Mouse (Mus musculus): ENCODE measurements around the gene Col5a3. TPM values are rescaled to one million over a fixed set of nuclear protein-coding genes. Genes with fewer than 3 reads are reported as not detected.

Col5a3 gene
- polyA plus RNA-seq, 1 experiment from 2014 or later = 0.59 TPM

DNA sequence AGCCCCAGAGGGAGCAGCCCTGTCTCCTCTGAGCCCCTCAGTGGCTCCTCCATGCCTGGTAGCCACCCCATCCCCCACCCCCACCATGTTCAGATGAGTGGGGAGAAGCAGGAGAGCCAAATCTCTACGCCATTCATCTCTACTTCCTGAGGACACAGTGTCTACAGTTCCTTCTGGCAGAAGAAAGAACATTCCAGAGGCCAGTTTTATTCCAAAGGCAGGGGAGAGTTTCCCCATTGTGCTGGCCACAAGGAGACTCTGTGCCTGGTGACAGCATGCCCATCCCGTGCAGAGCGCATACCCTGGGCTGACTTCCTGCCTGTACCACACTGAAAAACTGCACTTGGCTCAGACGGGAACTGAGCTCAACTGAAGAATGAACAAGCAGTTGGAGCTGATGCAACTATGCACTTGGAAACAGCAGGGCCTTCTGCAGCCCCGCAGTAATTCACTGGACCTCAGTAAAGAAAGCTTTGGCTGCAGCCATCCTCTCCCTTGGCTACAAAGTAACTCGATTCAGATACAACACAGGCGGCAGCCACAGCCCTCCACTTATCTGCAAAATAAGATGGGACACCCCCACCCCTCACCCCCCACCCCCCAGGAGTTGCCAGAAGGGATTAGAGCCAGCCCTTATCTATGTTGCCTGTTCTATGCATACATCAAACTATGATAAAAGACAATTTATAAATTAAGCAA is 20.6 kb downstream of the Col5a3 start:
- Histone ChIP-seq H3K9me3 (no peaks in the 10 kb centered on the region), H3K4me1 (replicated peaks) (peaks cover 12% of the 10 kb centered on the region; the same call in 1 of the 2 replicates), H3K4me2 (no peak overlapping the region), H3K27me3 (no peaks in the 10 kb centered on the region), H3K27ac (replicated peaks) (peak overlapping the region; percentile 76), H3K9ac (no peak overlapping the region), H3K36me3 (no peaks in the 10 kb centered on the region), H3K4me3 (no peak overlapping the region)
- peak; percentile 92 for ATAC-seq (ENCODE audit: low read depth)
- WGBS = 37% methylated on average over 7 of the region's 7 CpGs

DNA sequence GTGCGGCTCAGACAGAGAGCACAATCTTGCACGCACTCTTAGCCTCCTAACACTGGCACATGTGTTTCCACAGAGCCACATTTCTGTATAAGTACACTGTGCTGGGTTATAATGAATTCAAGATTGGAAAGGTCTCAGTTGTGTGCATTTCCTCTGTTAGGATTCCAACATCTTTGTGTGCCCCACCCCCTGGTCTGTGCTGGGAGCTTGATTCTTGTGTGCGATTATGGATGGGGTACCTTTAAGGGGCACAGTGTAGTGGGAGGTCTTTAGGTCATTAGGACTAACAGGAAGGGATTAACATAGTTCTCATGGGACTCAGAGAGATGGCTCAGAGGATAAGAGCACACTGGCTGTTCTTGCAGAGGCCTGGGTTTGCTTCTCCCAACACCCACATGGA is 24.5 kb downstream of the Col5a3 start:
- Histone ChIP-seq H3K9me3 (no peaks in the 10 kb centered on the region), H3K4me2 (no peak overlapping the region), H3K4me1 (replicated peaks) (peaks cover 12% of the 10 kb centered on the region; the same call in 1 of the 2 replicates), H3K9ac (no peak overlapping the region), H3K4me3 (no peak overlapping the region), H3K27ac (replicated peaks) (no peak overlapping the region), H3K36me3 (no peaks in the 10 kb centered on the region), H3K27me3 (no peaks in the 10 kb centered on the region)
- WGBS = 81% methylated on average over 3 of the region's 3 CpGs
- no peak for ATAC-seq (ENCODE audit: low read depth)

- WGBS = 86% methylated on average over 3 of the region's 4 CpGs
These were observed 25.2 kb downstream of the Col5a3 start for GRCm38 (mm10) chr9:20789651-20790050.

DNA sequence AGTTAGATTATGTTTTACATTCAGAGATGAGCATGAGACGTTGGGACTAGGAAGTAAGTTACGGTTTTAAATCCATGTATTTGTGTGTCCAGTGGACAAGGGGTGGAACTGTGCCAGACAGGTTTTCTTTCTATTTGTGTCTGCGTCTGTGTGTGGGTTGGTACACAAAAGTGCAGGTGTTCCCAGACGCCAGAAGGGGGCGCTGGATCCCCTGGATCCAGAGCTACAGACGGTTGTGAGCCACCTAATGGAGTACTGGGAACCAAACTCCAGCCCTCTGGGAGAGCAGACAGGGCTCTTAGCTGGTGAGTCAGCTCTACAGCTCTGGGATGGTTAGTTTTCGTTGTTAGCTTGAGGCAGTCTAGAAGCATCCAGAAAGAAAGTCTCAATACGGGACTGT is 26.9 kb downstream of the Col5a3 start:
- H3K4me3 ChIP-seq = no peak overlapping the region
- WGBS = 80% methylated on average over 8 of the region's 8 CpGs
- H3K4me1 ChIP-seq (replicated peaks) = no peaks in the 10 kb centered on the region
- no peak overlapping the region for H3K27ac ChIP-seq (replicated peaks)
- no peak overlapping the region for H3K4me2 ChIP-seq
- H3K9ac ChIP-seq = no peak overlapping the region
- no peaks in the 10 kb centered on the region for H3K27me3 ChIP-seq
- no peaks in the 10 kb centered on the region for H3K9me3 ChIP-seq
- no peaks in the 10 kb centered on the region for H3K36me3 ChIP-seq
- ATAC-seq (ENCODE audit: low read depth) = no peak

More at GRCm38 (mm10) chr9:20789651-20790050, 25.2 kb downstream of the Col5a3 start:
- H3K9me3 ChIP-seq = no peaks in the 10 kb centered on the region
- no peak overlapping the region for H3K27ac ChIP-seq (replicated peaks)
- H3K4me2 ChIP-seq = no peak overlapping the region
- no peaks in the 10 kb centered on the region for H3K36me3 ChIP-seq
- H3K4me1 ChIP-seq (replicated peaks) = peaks cover 12% of the 10 kb centered on the region; the same call in 1 of the 2 replicates
- H3K27me3 ChIP-seq = no peaks in the 10 kb centered on the region
- H3K9ac ChIP-seq = no peak overlapping the region
- H3K4me3 ChIP-seq = no peak overlapping the region
- no peak for ATAC-seq (ENCODE audit: low read depth)

DNA sequence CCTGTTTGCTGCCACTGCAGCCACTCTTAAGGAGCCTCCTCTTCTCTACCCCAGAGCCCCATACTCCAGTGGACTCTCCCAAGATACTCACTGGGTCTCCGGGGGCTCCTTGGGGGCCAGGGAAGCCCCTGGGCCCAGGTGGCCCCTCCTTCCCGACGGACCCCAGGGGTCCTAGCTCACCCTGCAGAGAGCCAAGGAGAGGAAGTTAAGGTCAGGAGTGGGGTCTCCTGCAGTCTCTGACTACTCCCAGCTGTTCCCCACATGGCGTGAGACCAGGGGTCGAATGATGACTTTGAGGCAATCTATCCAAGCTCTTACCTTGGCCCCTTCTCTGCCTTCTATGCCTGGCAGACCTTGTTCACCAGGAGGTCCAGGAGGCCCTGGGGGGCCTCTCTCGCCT is 29.8 kb downstream of the Col5a3 start:
- ATAC-seq (ENCODE audit: low read depth) = no peak
- Histone ChIP-seq H3K27me3 (no peaks in the 10 kb centered on the region), H3K4me2 (no peak overlapping the region), H3K4me1 (replicated peaks) (no peaks in the 10 kb centered on the region), H3K36me3 (no peaks in the 10 kb centered on the region), H3K27ac (replicated peaks) (no peak overlapping the region), H3K9me3 (no peaks in the 10 kb centered on the region), H3K4me3 (no peak overlapping the region), H3K9ac (no peak overlapping the region)
- WGBS = 83% methylated on average over 6 of the region's 6 CpGs

DNA sequence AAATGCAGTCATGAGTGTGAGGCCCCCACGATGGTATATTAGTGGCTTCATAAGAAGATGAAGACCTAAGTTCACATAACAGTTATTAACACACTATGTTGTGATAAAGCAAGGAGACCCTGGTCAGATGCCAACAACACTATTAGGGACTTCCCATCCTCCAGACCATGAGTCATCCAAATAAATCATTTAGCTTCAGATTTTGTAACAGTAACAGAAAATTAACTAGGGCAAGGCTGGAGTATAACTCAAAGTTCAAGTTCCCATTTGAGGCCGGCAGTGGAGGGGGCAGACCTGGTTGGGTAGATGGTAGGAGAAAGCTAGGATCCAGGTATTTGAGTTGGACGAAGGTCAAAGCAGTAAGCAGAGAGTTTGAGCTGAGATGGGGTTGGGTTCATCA is 33.6 kb downstream of the Col5a3 start:
- no peak overlapping the region for H3K4me2 ChIP-seq
- no peak for ATAC-seq (ENCODE audit: low read depth)
- H3K36me3 ChIP-seq = no peaks in the 10 kb centered on the region
- no peak overlapping the region for H3K27ac ChIP-seq (replicated peaks)
- 86% methylated on average over 3 of the region's 3 CpGs for WGBS
- no peaks in the 10 kb centered on the region for H3K9me3 ChIP-seq
- H3K4me1 ChIP-seq (replicated peaks) = no peaks in the 10 kb centered on the region
- H3K4me3 ChIP-seq = no peak overlapping the region
- H3K9ac ChIP-seq = no peak overlapping the region
- H3K27me3 ChIP-seq = no peaks in the 10 kb centered on the region

GRCm38 (mm10) chr9:20765274-20765673 is 49.6 kb downstream of the Col5a3 start:
- no peaks in the 10 kb centered on the region for H3K36me3 ChIP-seq
- 90% methylated on average over 2 of the region's 2 CpGs for WGBS

DNA sequence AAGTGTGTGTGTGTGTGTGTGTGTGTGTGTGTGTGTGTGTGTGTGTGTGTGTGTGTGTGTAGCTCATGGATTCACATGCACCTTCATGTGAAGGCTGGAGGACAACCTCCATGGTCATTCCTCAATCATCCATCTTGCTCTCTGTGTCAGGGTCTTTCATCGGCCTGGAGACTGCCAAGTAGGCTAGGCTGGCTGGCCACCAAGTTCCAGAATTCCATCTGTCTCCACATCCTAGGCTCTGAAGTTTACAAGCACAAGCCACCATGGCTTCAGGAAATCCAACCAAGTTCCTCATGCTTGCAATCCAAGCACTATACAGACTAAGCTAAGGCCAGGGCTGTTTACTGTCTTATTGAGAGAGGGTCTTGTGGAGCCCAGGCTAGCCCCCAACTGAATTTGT is 51.8 kb downstream of the Col5a3 start:
- Histone ChIP-seq H3K27ac (replicated peaks) (no peak overlapping the region), H3K9me3 (peaks cover 4% of the 10 kb centered on the region; the same call in 1 of the 2 replicates), H3K36me3 (no peaks in the 10 kb centered on the region), H3K27me3 (no peaks in the 10 kb centered on the region), H3K4me3 (no peak overlapping the region), H3K4me1 (replicated peaks) (peaks cover 9% of the 10 kb centered on the region), H3K9ac (no peak overlapping the region), H3K4me2 (no peak overlapping the region)
- 94% methylated on average over 1 of the region's 1 CpGs for WGBS
- ATAC-seq (ENCODE audit: low read depth) = no peak

More at GRCm38 (mm10) chr9:20765274-20765673, 49.6 kb downstream of the Col5a3 start:
- H3K9me3 ChIP-seq = no peaks in the 10 kb centered on the region
- no peak overlapping the region for H3K9ac ChIP-seq
- no peak for ATAC-seq (ENCODE audit: low read depth)
- no peak overlapping the region for H3K4me3 ChIP-seq
- H3K4me1 ChIP-seq (replicated peaks) = peaks cover 9% of the 10 kb centered on the region
- H3K27me3 ChIP-seq = no peaks in the 10 kb centered on the region
- H3K4me2 ChIP-seq = no peak overlapping the region
- no peak overlapping the region for H3K27ac ChIP-seq (replicated peaks)

DNA sequence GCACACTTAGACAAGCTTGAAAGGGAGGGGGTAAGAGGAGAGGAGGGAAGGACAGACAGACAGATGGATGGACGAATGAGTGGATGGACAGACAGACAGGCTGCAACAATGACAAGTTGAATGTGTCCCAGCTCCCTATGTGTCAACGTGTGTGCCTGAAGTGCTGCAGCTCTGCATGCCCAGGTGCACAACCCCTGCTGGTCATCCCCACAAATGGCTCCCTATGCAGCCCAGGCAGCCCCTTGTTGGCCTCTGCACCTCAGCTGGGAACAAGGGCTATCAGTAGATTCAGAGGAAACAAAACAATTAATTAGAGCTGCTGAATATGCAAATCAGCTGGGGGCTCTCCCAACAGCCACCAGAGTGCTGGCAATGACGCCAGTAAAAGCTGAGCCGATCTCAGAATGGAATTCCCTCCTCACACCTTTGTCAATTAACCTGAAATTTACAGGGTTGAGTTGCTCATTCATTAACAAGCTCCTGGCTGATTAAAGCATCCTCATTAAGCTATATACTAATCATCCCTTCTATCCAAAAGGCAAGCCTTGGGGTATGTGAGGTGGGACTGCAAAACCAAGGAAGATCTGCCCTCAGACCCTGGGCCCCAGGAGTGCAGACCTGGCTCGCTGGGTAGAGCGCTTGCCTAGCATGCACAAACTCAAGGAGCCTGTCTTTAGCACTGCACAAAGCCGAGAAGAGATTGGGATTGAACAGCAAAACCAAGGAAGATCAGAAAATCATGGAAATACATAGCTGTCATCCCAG is 52.5 kb downstream of the Col5a3 start:
- H3K4me1 ChIP-seq (replicated peaks) = peaks cover 9% of the 10 kb centered on the region
- no peak overlapping the region for H3K4me3 ChIP-seq
- H3K4me2 ChIP-seq = no peak overlapping the region
- peaks cover 4% of the 10 kb centered on the region; the same call in 1 of the 2 replicates for H3K9me3 ChIP-seq
- WGBS = 33% methylated on average over 7 of the region's 7 CpGs
- peak; percentile 36; the same call in 1 of the 2 replicates for ATAC-seq (ENCODE audit: low read depth)
- no peaks in the 10 kb centered on the region for H3K36me3 ChIP-seq
- H3K27ac ChIP-seq (replicated peaks) = no peak overlapping the region
- no peaks in the 10 kb centered on the region for H3K27me3 ChIP-seq
- H3K9ac ChIP-seq = no peak overlapping the region

GRCm38 (mm10) chr9:20761388-20761787 is 53.5 kb downstream of the Col5a3 start:
- Histone ChIP-seq H3K4me2 (no peak overlapping the region), H3K27ac (replicated peaks) (no peak overlapping the region), H3K36me3 (no peaks in the 10 kb centered on the region), H3K27me3 (no peaks in the 10 kb centered on the region), H3K4me3 (no peak overlapping the region), H3K4me1 (replicated peaks) (peaks cover 9% of the 10 kb centered on the region), H3K9me3 (peaks cover 4% of the 10 kb centered on the region; the same call in 1 of the 2 replicates), H3K9ac (no peak overlapping the region)
- WGBS = 74% methylated on average over 3 of the region's 3 CpGs
- ATAC-seq (ENCODE audit: low read depth) = no peak

DNA sequence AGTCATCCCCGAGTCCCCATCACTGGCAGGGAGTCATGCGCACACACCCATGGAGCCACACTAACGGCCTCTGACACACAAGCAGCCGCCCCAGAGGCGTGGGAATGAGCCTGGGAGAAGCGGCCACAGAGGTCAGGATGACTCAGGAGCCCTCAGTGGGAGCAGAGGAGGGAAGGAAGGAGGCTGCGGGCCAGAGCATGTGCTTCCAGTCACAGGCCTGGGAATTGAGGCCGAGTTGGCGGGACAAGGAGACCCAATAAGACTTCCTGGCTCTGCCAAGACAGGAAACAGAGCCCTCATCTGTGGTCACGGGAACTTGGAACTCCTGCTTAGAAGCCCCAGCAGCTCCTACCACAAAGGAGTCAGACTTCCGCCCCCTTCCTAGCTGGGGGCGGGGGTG is 54.1 kb downstream of the Col5a3 start:
- H3K27me3 ChIP-seq = no peaks in the 10 kb centered on the region
- no peak overlapping the region for H3K9ac ChIP-seq
- no peak for ATAC-seq (ENCODE audit: low read depth)
- no peak overlapping the region for H3K4me2 ChIP-seq
- H3K9me3 ChIP-seq = peaks cover 4% of the 10 kb centered on the region; the same call in 1 of the 2 replicates
- WGBS = 71% methylated on average over 12 of the region's 12 CpGs
- H3K4me1 ChIP-seq (replicated peaks) = peaks cover 9% of the 10 kb centered on the region
- no peak overlapping the region for H3K27ac ChIP-seq (replicated peaks)
- H3K4me3 ChIP-seq = no peak overlapping the region
- H3K36me3 ChIP-seq = no peaks in the 10 kb centered on the region

- 91% methylated on average over 6 of the region's 6 CpGs for WGBS
- Histone ChIP-seq H3K9me3 (peaks cover 4% of the 10 kb centered on the region; the same call in 1 of the 2 replicates), H3K27ac (replicated peaks) (no peak overlapping the region), H3K36me3 (no peaks in the 10 kb centered on the region), H3K4me3 (no peak overlapping the region), H3K4me2 (no peak overlapping the region), H3K27me3 (no peaks in the 10 kb centered on the region), H3K4me1 (replicated peaks) (peaks cover 9% of the 10 kb centered on the region), H3K9ac (no peak overlapping the region)
- no peak for ATAC-seq (ENCODE audit: low read depth)
These were observed 56.0 kb downstream of the Col5a3 start for GRCm38 (mm10) chr9:20758896-20759295.

All from neural tube, embryonic 13.5 days (tissue).